Mouse (Mus musculus): ENCODE measurements around the gene Casp7. TPM values are rescaled to one million over a fixed set of nuclear protein-coding genes. Genes with fewer than 3 reads are reported as not detected.

The Casp7 gene
- polyA plus RNA-seq, 1 experiment from 2014 or later, result 16.6 TPM

DNA sequence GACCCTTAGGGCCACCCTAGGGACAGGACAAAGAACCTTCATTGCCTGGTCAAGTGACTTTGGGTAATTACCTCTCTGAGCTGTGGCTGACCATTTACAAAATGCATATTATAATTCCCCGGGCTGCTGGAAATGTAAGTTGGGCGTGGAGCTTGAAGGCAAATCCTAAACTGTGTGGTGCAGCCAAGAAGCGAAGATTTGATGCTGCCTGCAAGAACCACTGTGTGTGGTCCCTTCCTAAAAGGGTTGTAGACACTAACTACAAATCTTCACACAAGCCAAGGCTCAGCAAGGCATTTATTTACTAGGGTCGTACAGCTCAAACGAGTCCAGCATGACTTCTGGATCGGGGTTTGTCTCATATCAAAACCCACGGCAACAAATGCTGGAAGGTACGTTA lies 32.4 kb upstream of the Casp7 start:
- no peak overlapping the region for H3K27ac ChIP-seq (ENCODE audit: low read depth, low read length)
- ATAC-seq (ENCODE audit: low FRiP score) (no peak), DNase-seq (ENCODE audit: low spot score) (no peak)
- no peaks in the 10 kb centered on the region for H3K9me3 ChIP-seq (ENCODE audit: control insufficient read depth, low read length)
- no peak overlapping the region for H3K4me3 ChIP-seq (ENCODE audit: low read depth, low read length)
- H3K4me2 ChIP-seq (replicated peaks; ENCODE audit: low read depth, low read length), result no peak overlapping the region
- WGBS, result 89% methylated on average over 8 of the region's 8 CpGs
- no peak overlapping the region for H3K9ac ChIP-seq (ENCODE audit: low read depth, low read length)
- H3K27me3 ChIP-seq (ENCODE audit: control insufficient read depth, insufficient read depth, low read length), result no peaks in the 10 kb centered on the region
- H3K4me1 ChIP-seq (replicated peaks; ENCODE audit: control insufficient read depth, insufficient read depth, low read length), result no peaks in the 10 kb centered on the region
- H3K36me3 ChIP-seq (ENCODE audit: control insufficient read depth, insufficient read depth, low read length), result no peaks in the 10 kb centered on the region

DNA sequence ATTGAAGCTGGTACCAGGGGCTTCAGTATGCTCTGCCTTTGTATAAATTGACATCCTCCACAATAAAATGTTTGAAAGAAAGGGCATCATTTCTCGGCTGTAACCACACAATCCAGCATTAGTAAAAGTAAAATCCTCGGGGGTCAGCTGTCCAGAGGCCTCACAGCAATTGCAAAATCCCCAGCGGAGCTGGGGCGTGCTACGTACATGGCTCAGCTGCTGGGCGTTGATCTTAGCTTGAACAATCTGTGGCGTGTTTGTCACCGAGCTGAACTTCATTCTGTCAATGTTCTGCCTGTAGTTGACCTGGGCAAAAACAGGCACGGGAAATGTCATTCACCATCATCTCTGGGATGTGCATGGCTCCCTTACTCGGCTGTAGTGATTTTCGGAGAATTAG lies 30.8 kb upstream of the Casp7 start:
- Histone ChIP-seq H3K27me3 (ENCODE audit: control insufficient read depth, insufficient read depth, low read length) (no peaks in the 10 kb centered on the region), H3K36me3 (ENCODE audit: control insufficient read depth, insufficient read depth, low read length) (no peaks in the 10 kb centered on the region), H3K4me3 (ENCODE audit: low read depth, low read length) (no peak overlapping the region), H3K4me1 (replicated peaks; ENCODE audit: control insufficient read depth, insufficient read depth, low read length) (no peaks in the 10 kb centered on the region), H3K4me2 (replicated peaks; ENCODE audit: low read depth, low read length) (no peak overlapping the region), H3K27ac (ENCODE audit: low read depth, low read length) (no peak overlapping the region), H3K9ac (ENCODE audit: low read depth, low read length) (no peak overlapping the region), H3K9me3 (ENCODE audit: control insufficient read depth, low read length) (no peaks in the 10 kb centered on the region)
- 81% methylated on average over 11 of the region's 11 CpGs for WGBS
- DNase-seq (ENCODE audit: low spot score) (no peak), ATAC-seq (ENCODE audit: low FRiP score) (no peak)

- H3K4me3 ChIP-seq (ENCODE audit: low read depth, low read length), result no peak overlapping the region
- no peaks in the 10 kb centered on the region for H3K9me3 ChIP-seq (ENCODE audit: control insufficient read depth, low read length)
- ATAC-seq (ENCODE audit: low FRiP score) (no peak), DNase-seq (ENCODE audit: low spot score) (no peak)
- H3K27me3 ChIP-seq (ENCODE audit: control insufficient read depth, insufficient read depth, low read length), result no peaks in the 10 kb centered on the region
- H3K9ac ChIP-seq (ENCODE audit: low read depth, low read length), result no peak overlapping the region
- no peak overlapping the region for H3K27ac ChIP-seq (ENCODE audit: low read depth, low read length)
- H3K36me3 ChIP-seq (ENCODE audit: control insufficient read depth, insufficient read depth, low read length), result no peaks in the 10 kb centered on the region
- no peaks in the 10 kb centered on the region for H3K4me1 ChIP-seq (replicated peaks; ENCODE audit: control insufficient read depth, insufficient read depth, low read length)
- 85% methylated on average over 9 of the region's 9 CpGs for WGBS
- no peak overlapping the region for H3K4me2 ChIP-seq (replicated peaks; ENCODE audit: low read depth, low read length)
Measured at GRCm38 (mm10) chr19:56366625-56367024, 30.3 kb upstream of the Casp7 start.

GRCm38 (mm10) chr19:56367778-56368177 lies 29.2 kb upstream of the Casp7 start:
- DNase-seq (ENCODE audit: low spot score) (no peak), ATAC-seq (ENCODE audit: low FRiP score) (no peak)
- Histone ChIP-seq H3K9me3 (ENCODE audit: control insufficient read depth, low read length) (no peaks in the 10 kb centered on the region), H3K4me1 (replicated peaks; ENCODE audit: control insufficient read depth, insufficient read depth, low read length) (no peaks in the 10 kb centered on the region), H3K9ac (ENCODE audit: low read depth, low read length) (no peak overlapping the region), H3K27me3 (ENCODE audit: control insufficient read depth, insufficient read depth, low read length) (no peaks in the 10 kb centered on the region), H3K36me3 (ENCODE audit: control insufficient read depth, insufficient read depth, low read length) (no peaks in the 10 kb centered on the region), H3K4me3 (ENCODE audit: low read depth, low read length) (no peak overlapping the region), H3K4me2 (replicated peaks; ENCODE audit: low read depth, low read length) (no peak overlapping the region), H3K27ac (ENCODE audit: low read depth, low read length) (no peak overlapping the region)
- 92% methylated on average over 7 of the region's 7 CpGs for WGBS

DNA sequence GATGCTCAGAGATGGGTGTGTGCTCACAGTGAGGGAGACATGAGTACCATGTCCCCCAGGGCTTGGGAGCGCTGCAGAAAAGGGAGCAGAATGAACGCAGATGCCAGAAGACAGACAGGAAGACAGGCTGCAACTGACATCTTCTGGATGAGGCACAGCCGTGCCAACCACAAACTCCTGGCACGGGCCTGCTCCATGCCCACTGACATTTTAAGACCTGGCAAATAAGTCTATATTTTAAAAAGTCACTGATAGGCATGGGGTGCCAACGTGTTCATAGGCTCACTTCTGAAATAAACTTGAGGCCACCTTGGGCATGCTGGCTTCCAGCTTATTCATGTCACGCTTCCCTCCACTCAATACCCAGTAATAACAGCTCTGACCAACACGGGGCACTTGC lies 28.0 kb upstream of the Casp7 start:
- H3K27ac ChIP-seq (ENCODE audit: low read depth, low read length), result no peak overlapping the region
- DNase-seq (ENCODE audit: low spot score), result no peak
- H3K27me3 ChIP-seq (ENCODE audit: control insufficient read depth, insufficient read depth, low read length), result no peaks in the 10 kb centered on the region
- no peak overlapping the region for H3K4me2 ChIP-seq (replicated peaks; ENCODE audit: low read depth, low read length)
- H3K4me1 ChIP-seq (replicated peaks; ENCODE audit: control insufficient read depth, insufficient read depth, low read length), result no peaks in the 10 kb centered on the region
- H3K9me3 ChIP-seq (ENCODE audit: control insufficient read depth, low read length), result no peaks in the 10 kb centered on the region
- WGBS, result 84% methylated on average over 7 of the region's 7 CpGs
- no peak for ATAC-seq (ENCODE audit: low FRiP score)
- H3K9ac ChIP-seq (ENCODE audit: low read depth, low read length), result no peak overlapping the region
- H3K4me3 ChIP-seq (ENCODE audit: low read depth, low read length), result no peak overlapping the region
- no peaks in the 10 kb centered on the region for H3K36me3 ChIP-seq (ENCODE audit: control insufficient read depth, insufficient read depth, low read length)

DNA sequence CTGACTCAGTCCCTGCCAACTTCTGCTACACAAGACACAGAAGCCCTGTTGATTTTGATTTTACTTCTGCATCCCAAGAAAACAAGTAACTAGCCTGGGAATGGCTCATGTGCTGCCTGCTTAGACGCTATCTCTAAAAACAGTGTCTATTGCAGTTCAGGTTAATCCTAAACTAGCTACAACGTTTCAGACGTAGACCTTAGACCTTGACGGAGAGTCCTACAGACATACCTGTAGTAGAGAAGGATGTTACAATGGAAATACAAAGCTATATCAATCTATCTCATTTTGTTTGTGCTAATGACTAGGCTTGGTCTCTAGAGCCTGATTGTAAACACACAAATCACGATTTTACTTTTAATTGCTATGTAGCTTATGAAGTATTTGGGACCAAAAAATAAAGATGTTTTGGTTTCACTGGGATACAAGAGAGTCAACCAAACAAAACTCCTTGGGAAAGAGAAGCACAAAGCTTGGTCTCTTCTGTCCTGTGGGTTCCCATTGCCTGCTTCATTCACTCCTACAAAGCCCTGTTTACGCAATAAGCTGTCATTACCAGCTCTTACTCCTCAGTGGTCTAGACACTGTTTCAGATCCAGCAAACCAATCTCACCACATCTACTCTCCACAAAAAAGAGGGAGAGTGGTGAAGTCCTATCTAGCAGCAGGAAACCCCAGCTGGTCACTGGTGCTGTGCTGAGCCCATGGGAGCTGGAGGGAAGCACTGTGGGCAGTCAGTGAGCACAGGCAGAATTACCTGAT lies 26.4 kb upstream of the Casp7 start:
- Histone ChIP-seq H3K36me3 (ENCODE audit: control insufficient read depth, insufficient read depth, low read length) (no peaks in the 10 kb centered on the region), H3K4me3 (ENCODE audit: low read depth, low read length) (no peak overlapping the region), H3K9me3 (ENCODE audit: control insufficient read depth, low read length) (no peaks in the 10 kb centered on the region), H3K9ac (ENCODE audit: low read depth, low read length) (no peak overlapping the region), H3K4me1 (replicated peaks; ENCODE audit: control insufficient read depth, insufficient read depth, low read length) (no peaks in the 10 kb centered on the region), H3K4me2 (replicated peaks; ENCODE audit: low read depth, low read length) (no peak overlapping the region), H3K27ac (ENCODE audit: low read depth, low read length) (no peak overlapping the region), H3K27me3 (ENCODE audit: control insufficient read depth, insufficient read depth, low read length) (no peaks in the 10 kb centered on the region)
- DNase-seq (ENCODE audit: low spot score) (no peak), ATAC-seq (ENCODE audit: low FRiP score) (no peak)
- WGBS, result 96% methylated on average over 6 of the region's 6 CpGs

- no peaks in the 10 kb centered on the region for H3K9me3 ChIP-seq (ENCODE audit: control insufficient read depth, low read length)
- H3K27me3 ChIP-seq (ENCODE audit: control insufficient read depth, insufficient read depth, low read length), result no peaks in the 10 kb centered on the region
- no peak overlapping the region for H3K4me3 ChIP-seq (ENCODE audit: low read depth, low read length)
- 75% methylated on average over 7 of the region's 7 CpGs for WGBS
- no peaks in the 10 kb centered on the region for H3K36me3 ChIP-seq (ENCODE audit: control insufficient read depth, insufficient read depth, low read length)
- no peak overlapping the region for H3K27ac ChIP-seq (ENCODE audit: low read depth, low read length)
- no peaks in the 10 kb centered on the region for H3K4me1 ChIP-seq (replicated peaks; ENCODE audit: control insufficient read depth, insufficient read depth, low read length)
- H3K9ac ChIP-seq (ENCODE audit: low read depth, low read length), result no peak overlapping the region
- ATAC-seq (ENCODE audit: low FRiP score), result no peak
- no peak overlapping the region for H3K4me2 ChIP-seq (replicated peaks; ENCODE audit: low read depth, low read length)
- DNase-seq (ENCODE audit: low spot score), result no peak
Measured at GRCm38 (mm10) chr19:56372226-56372625, 24.7 kb upstream of the Casp7 start.

DNA sequence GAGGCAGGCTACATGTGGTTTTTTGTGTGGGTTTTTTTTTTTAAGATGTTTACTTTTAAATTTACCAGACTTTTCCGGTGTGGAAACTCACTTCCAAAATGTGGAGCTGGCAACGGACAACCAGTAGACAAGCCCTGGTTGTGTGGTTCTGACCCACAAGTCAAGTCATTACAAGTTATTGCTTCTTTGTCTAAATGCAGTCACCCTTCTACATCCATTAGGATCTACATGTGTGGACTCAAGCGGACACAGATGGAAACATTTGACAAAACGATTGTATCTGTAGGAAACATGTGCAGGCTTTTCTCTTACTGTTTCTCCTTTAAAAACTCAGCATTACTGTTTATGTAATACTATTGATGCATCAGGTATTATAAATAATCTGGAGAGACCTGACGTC lies 23.7 kb upstream of the Casp7 start:
- Histone ChIP-seq H3K27ac (ENCODE audit: low read depth, low read length) (no peak overlapping the region), H3K36me3 (ENCODE audit: control insufficient read depth, insufficient read depth, low read length) (no peaks in the 10 kb centered on the region), H3K4me2 (replicated peaks; ENCODE audit: low read depth, low read length) (no peak overlapping the region), H3K9ac (ENCODE audit: low read depth, low read length) (no peak overlapping the region), H3K4me3 (ENCODE audit: low read depth, low read length) (no peak overlapping the region), H3K27me3 (ENCODE audit: control insufficient read depth, insufficient read depth, low read length) (no peaks in the 10 kb centered on the region), H3K4me1 (replicated peaks; ENCODE audit: control insufficient read depth, insufficient read depth, low read length) (no peaks in the 10 kb centered on the region), H3K9me3 (ENCODE audit: control insufficient read depth, low read length) (no peaks in the 10 kb centered on the region)
- DNase-seq (ENCODE audit: low spot score), result no peak
- no peak for ATAC-seq (ENCODE audit: low FRiP score)
- WGBS, result 89% methylated on average over 5 of the region's 5 CpGs

DNA sequence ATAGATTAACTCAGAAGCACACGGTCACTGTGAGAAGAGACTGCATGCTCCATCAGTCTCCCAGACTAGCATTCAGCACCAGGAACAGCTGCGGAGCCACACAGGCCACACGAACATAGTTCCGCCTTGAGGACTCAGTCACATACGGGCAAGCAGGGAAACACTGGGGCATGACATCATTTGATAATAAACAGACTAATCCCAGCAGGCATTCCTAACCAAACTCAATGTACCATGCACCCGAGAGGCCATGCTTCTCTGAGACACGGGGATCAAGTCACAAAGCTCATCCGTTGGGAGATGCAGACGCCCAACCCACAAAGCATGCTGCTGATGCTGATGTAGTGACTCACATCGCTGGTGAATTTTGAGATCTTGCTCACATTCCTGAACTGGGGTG lies 22.9 kb upstream of the Casp7 start:
- 76% methylated on average over 10 of the region's 10 CpGs for WGBS
- no peaks in the 10 kb centered on the region for H3K36me3 ChIP-seq (ENCODE audit: control insufficient read depth, insufficient read depth, low read length)
- no peak overlapping the region for H3K27ac ChIP-seq (ENCODE audit: low read depth, low read length)
- ATAC-seq (ENCODE audit: low FRiP score), result no peak
- no peak overlapping the region for H3K9ac ChIP-seq (ENCODE audit: low read depth, low read length)
- no peaks in the 10 kb centered on the region for H3K27me3 ChIP-seq (ENCODE audit: control insufficient read depth, insufficient read depth, low read length)
- H3K4me1 ChIP-seq (replicated peaks; ENCODE audit: control insufficient read depth, insufficient read depth, low read length), result no peaks in the 10 kb centered on the region
- no peak overlapping the region for H3K4me3 ChIP-seq (ENCODE audit: low read depth, low read length)
- no peak for DNase-seq (ENCODE audit: low spot score)
- no peaks in the 10 kb centered on the region for H3K9me3 ChIP-seq (ENCODE audit: control insufficient read depth, low read length)
- H3K4me2 ChIP-seq (replicated peaks; ENCODE audit: low read depth, low read length), result no peak overlapping the region
